ENCODE assay signal across 8 mouse cellular contexts in the genomic region with DNA sequence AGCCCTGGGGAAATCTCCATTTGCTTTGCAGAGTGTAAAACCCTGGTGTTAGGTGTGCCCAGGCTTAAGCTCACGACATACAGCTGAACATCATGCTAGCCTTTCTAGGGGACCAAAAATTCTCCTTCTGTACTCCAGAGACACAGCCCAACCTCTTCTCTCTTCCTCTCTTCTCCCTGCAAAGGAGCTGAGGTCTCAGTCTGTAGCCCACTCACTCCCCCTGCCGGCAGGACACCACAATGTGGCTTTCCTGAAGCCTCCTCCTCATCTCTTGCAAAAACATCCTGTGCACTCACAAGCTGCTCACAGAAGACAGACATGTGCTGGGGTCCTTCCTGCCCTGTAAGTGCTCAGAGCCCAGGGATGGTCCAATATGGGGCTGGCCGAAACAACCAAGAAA. TPM values are rescaled to one million over a fixed set of nuclear protein-coding genes. Genes with fewer than 3 reads are reported as not detected.
DNase-seq lines count a peak whose midpoint lies in the region; ATAC-seq and TF ChIP-seq lines count a peak whose summit lies in the region.

No protein-coding gene starts in this region.

- H3K27ac ChIP-seq in liver, embryonic 14.5 days = no peak overlapping the region
- H3K27ac ChIP-seq in olfactory bulb, adult 2 months (ENCODE audit: insufficient read depth, low read depth, low read length) = no peak overlapping the region

- no peak for TF ChIP-seq EP300 in liver, embryonic 14.5 days (IDR thresholded peaks at IDR 0.05; ENCODE audit: low read depth)

- peak; percentile 42 for DNase-seq in CD4-positive helper T cell, adult 2 months (ENCODE audit: low read depth, low spot score)
- peak; percentile 36 for DNase-seq in adrenal gland, adult 8-10 months
- DNase-seq in embryo, embryonic 10.5 days (ENCODE audit: low spot score) = peak; percentile 86
- DNase-seq in gastrocnemius, postnatal 36 days = peak; percentile 45 to 62
- DNase-seq in kidney, postnatal 14 days = peak; percentile 70
- peak in 2 of 3 experiments; percentile 7 to 31 for DNase-seq in liver, embryonic 14.5 days (ENCODE audit: low read depth in 3 of 3, low spot score in 3 of 3)
- peak; percentile 66 for DNase-seq in thymus, postnatal 0 days (ENCODE audit: low spot score)

- no peak for ATAC-seq in liver, embryonic 14.5 days (ENCODE audit: insufficient read depth)

- no peaks in the 10 kb centered on the region for H3K27me3 ChIP-seq in liver, embryonic 14.5 days (ENCODE audit: control insufficient read depth, insufficient read depth, low read length)

- WGBS in liver, embryonic 14.5 days (ENCODE audit: insufficient replicate concordance) = 33% methylated on average over 3 of the region's 3 CpGs
- WGBS in olfactory bulb, adult 2 months = 30% methylated on average over 3 of the region's 3 CpGs

- no peak for TF ChIP-seq POLR2A in olfactory bulb, adult 2 months (IDR thresholded peaks at IDR 0.05; ENCODE audit: insufficient read depth, low read depth, low read length)

- no peak overlapping the region for H3K9ac ChIP-seq in liver, embryonic 14.5 days (replicated peaks)

- intact Hi-C loops in gastrocnemius, postnatal 36 days (cut with DNase I) = loop anchor here (2.0 to 10.0 kb wide), 2 partner anchors 98 to 358 kb away; no protein-coding TSS in a partner anchor

- peaks cover 3% of the 10 kb centered on the region for H3K36me3 ChIP-seq in liver, embryonic 14.5 days (replicated peaks; ENCODE audit: control insufficient read depth, insufficient read depth, low read depth)

- H3K4me2 ChIP-seq in liver, embryonic 14.5 days (ENCODE audit: low read depth) = no peak overlapping the region

- no peaks in the 10 kb centered on the region for H3K4me1 ChIP-seq in liver, embryonic 14.5 days (replicated peaks; ENCODE audit: control insufficient read depth in 2 of 2, insufficient read depth in 2 of 2, low read length in 1 of 2)
- H3K4me1 ChIP-seq in olfactory bulb, adult 2 months (ENCODE audit: control insufficient read depth, insufficient read depth, low read length) = peaks cover 6% of the 10 kb centered on the region; the same call in 1 of the 2 replicates

- no peaks in the 10 kb centered on the region for H3K9me3 ChIP-seq in liver, embryonic 14.5 days (ENCODE audit: control insufficient read depth, low read length)

- no peak overlapping the region for H3K4me3 ChIP-seq in liver, embryonic 14.5 days (ENCODE audit: insufficient read depth in 1 of 2, low read depth in 2 of 2, low read length in 2 of 2)
- H3K4me3 ChIP-seq in olfactory bulb, adult 2 months (ENCODE audit: insufficient read depth, low read depth, low read length) = no peak overlapping the region

- peak; percentile 81 for TF ChIP-seq CTCF in liver, embryonic 14.5 days (IDR thresholded peaks at IDR 0.05; ENCODE audit: low read depth)
- TF ChIP-seq CTCF in olfactory bulb, adult 2 months (IDR thresholded peaks at IDR 0.05; ENCODE audit: insufficient read depth, low read depth, low read length) = peak; percentile 86

RNA-seq across cellular contexts. Expression of a gene that starts 27.1 kb away (rescaled TPM):
- total RNA-seq in adrenal gland, adult 8-10 months (2022) = 1 to 10 TPM in 3 of 4 experiments, under 1 TPM in 1; 0.49 to 1.2 (median 1.1) TPM
- 1 to 10 TPM; 3.5 to 4.0 TPM for total RNA-seq in gastrocnemius, postnatal 36 days (2021)
- 0.01 and 0.02 TPM in 2 replicates for polyA plus RNA-seq in liver, embryonic 14.5 days (2012; rRNA removed)
- polyA plus RNA-seq in liver, embryonic 14.5 days (2014; fragmentation: Nextera tagmentation; extraction: Ambion mirVana) = 0.03 TPM in 1 of 2 replicates, not detected in the other
- polyA plus RNA-seq in olfactory bulb, adult 2 months (2012; ENCODE audit: insufficient read depth, insufficient read length, low replicate concordance, missing spikeins) = not detected in 2 replicates
- 0.06 TPM in 1 of 2 replicates, not detected in the other for polyA plus RNA-seq in thymus, postnatal 0 days (2015; fragmentation: Nextera tagmentation; extraction: Ambion mirVana)

Comparison
In these comparisons a context has a peak if more than half of its experiments do, and no peak if none do; other contexts are left out.
1. DNase-seq: peak in every context shown above with its lines; median percentile 86 in embryo, embryonic 10.5 days; 70 in kidney, postnatal 14 days; 66 in thymus, postnatal 0 days; 54 in gastrocnemius, postnatal 36 days; 42 in CD4-positive helper T cell, adult 2 months; 36 in adrenal gland, adult 8-10 months; 19 in liver, embryonic 14.5 days.